Mouse (Mus musculus) heart, embryonic 16.5 days (tissue): Measurements from ENCODE around the gene Fxr2. TPM values are rescaled to one million over a fixed set of nuclear protein-coding genes. Genes with fewer than 3 reads are reported as not detected.
"Not testable (repeated sequence)": the region's sequence is repeated elsewhere in the genome, so short reads cannot be mapped to it uniquely, and the experiment has no call there.

ENCODE experiments used
- ATAC-seq: fragments of 200-750 bp; cut with Nextera tagmentation; replicated peaks from 2 replicates; pipeline ENCODE4 v1.8.0; 2017; ENCODE audit warnings: moderate number of reproducible peaks; ENCODE audit not compliant: insufficient read depth, low FRiP score; ENCODE audit errors: extremely low read depth
- H3K27ac ChIP-seq: fragments of 300-500 bp; sonication (generic); 2 replicates; pipeline ENCODE4 v1.5.1; 2014; ENCODE audit warnings: mild to moderate bottlenecking, low read length, control low read depth, moderate library complexity
- H3K27me3 ChIP-seq: fragments of 300-500 bp; sonication (generic); 2 replicates; pipeline ENCODE4 v1.6.1; 2014; ENCODE audit warnings: low read length, mixed read lengths; ENCODE audit not compliant: control insufficient read depth, insufficient read depth
- H3K36me3 ChIP-seq: fragments of 300-500 bp; sonication (generic); 2 replicates; pipeline ENCODE4 v1.6.1; 2014; ENCODE audit not compliant: control insufficient read depth, insufficient read depth
- H3K4me1 ChIP-seq: fragments of 300-500 bp; sonication (generic); 2 replicates; pipeline ENCODE4 v1.6.1; 2014; ENCODE audit warnings: low read length, mixed read lengths; ENCODE audit not compliant: control insufficient read depth, insufficient read depth
- H3K4me2 ChIP-seq: fragments of 300-500 bp; sonication (generic); 2 replicates; pipeline ENCODE4 v1.6.1; 2014; ENCODE audit warnings: low read depth, mild to moderate bottlenecking, control low read depth, low read length
- H3K4me3 ChIP-seq: fragments of 300-500 bp; sonication (generic); 2 replicates; pipeline ENCODE4 v1.5.1; 2014; ENCODE audit warnings: mild to moderate bottlenecking, control low read depth, low read length
- H3K9ac ChIP-seq: fragments of 300-500 bp; sonication (generic); 2 replicates; pipeline ENCODE4 v1.6.1; 2014; ENCODE audit warnings: low read length, control low read depth
- H3K9me3 ChIP-seq: fragments of 300-500 bp; sonication (generic); replicated peaks from 2 replicates; pipeline ENCODE4 v1.6.1; 2016; ENCODE audit warnings: low read length; ENCODE audit not compliant: control insufficient read depth
- WGBS: fragments of 180-500 bp; shearing (Covaris S2); extraction: QIAGEN DNeasy Blood & Tissue Kit; methylation state at CpG from one replicate; pipeline ENCODE4 v1.1.7; 2014; 5-methylcytosine and 5-hydroxymethylcytosine counted together
- polyA plus RNA-seq: library from polyadenylated mRNA; unstranded; fragments of >200 nt; fragmentation: Nextera tagmentation; extraction: Ambion mirVana; gene quantifications from 2 replicates; pipeline ENCODE4 v1.2.1, GENCODE M21; 2015

Fxr2 gene
- polyA plus RNA-seq, 1 experiment from 2014 or later: 22.1 TPM

DNA sequence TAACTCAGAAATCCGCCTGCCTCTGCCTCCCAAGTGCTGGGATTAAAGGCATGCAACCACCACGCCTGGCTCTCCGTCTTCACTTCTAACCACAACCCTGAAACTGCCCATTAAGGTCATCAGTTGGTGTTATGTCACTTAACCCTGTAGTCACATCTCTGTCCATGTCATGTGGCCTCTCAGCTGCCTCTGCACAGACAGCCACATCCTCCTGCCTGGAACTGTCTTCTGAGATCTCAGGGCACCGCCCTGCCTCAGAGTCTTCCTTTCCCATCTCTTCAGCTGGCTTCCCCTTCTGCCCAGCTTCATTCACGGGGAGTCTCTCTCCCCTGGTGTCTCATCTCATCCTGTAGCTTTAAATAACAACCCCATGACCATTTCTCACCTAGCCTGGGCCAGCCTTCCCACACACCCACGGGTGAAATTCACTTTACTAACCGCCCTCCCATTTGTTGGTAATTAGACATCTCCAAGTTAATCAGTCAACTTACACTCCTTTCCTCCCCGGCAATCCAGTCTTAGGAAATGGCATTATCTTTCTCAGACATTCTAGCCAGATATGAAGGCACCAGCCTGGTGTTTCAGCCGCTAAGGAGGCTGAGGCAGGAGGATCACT, 59.5 kb downstream of the Fxr2 start:
- Histone ChIP-seq H3K36me3 (no peaks in the 10 kb centered on the region), H3K4me2 (no peak overlapping the region), H3K9me3 (no peaks in the 10 kb centered on the region), H3K4me1 (peaks cover 11% of the 10 kb centered on the region), H3K9ac (no peak overlapping the region), H3K4me3 (no peak overlapping the region), H3K27ac (no peak overlapping the region), H3K27me3 (no peaks in the 10 kb centered on the region)
- 65% methylated on average over 9 of the region's 9 CpGs for WGBS
- no peak for ATAC-seq

DNA sequence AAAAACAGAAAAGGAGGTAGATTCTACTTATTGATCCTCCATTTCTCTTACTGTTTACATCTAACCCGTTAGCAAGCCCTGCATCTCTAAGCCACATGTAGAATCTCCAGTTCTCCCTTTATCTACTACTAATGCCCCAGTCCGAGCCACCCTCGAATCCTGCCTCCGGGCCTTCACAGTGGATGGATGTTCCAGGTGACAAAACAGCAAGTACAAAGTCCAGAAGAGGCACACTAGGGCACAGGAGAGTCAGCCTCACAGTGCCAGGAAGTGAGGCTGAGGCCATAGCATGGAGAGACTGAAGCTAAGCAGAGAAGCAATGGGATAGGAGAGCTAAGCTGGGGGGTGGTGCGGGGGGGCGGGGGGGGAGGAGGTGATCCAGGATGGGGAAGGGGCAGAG, 60.1 kb downstream of the Fxr2 start:
- Histone ChIP-seq H3K4me3 (no peak overlapping the region), H3K9ac (no peak overlapping the region), H3K36me3 (no peaks in the 10 kb centered on the region), H3K9me3 (no peaks in the 10 kb centered on the region), H3K27ac (no peak overlapping the region), H3K4me1 (peaks cover 11% of the 10 kb centered on the region), H3K4me2 (no peak overlapping the region), H3K27me3 (no peaks in the 10 kb centered on the region)
- 81% methylated on average over 6 of the region's 6 CpGs for WGBS
- no peak for ATAC-seq

DNA sequence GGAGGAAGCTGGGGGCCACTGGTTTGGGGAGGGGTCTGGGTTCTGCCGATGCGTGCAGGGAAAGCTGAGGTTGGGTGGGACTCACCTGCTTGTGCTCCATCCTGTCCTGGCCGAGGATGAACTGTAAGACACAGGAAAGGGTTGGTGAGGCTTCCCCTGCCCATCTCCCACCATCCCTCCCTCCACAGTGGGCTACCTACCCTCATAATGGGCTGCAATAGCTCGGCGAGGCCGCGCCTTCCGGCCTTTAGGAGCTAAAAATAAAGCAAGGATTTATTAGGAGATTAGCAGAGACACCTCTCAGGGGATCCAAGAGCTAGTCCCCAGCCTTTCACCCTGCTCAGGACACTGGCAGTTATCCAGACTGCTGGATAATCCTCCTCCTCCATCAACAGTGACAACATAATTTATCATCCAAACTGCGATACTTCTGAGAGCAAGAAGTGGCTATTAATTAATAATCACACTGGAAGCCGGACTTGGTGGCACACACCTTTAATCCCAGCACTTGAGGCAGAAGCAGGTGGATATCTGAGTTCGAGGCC, 60.7 kb downstream of the Fxr2 start:
- H3K27ac ChIP-seq: no peak overlapping the region
- WGBS: 46% methylated on average over 11 of the region's 11 CpGs

DNA sequence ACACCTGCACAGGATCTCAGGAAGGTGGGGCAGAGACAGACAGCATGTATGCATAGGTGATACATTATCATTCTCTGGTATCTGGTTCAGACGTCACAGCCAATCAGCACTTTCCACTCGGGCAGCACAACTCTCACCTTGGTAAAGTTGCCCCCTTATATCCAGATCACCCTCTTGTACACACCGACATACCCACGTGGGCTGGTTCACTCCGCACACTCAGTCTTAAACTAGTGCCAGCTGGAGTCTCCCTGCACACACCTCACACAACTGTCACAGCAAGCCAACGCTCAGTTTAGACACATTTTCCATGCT, 62.2 kb downstream of the Fxr2 start:
- no peak for ATAC-seq
- no peaks in the 10 kb centered on the region for H3K27me3 ChIP-seq
- H3K4me1 ChIP-seq: peaks cover 11% of the 10 kb centered on the region
- H3K4me2 ChIP-seq: peak overlapping the region; percentile 93
- peak overlapping the region; percentile 72 for H3K4me3 ChIP-seq
- H3K9me3 ChIP-seq: no peaks in the 10 kb centered on the region
- no peaks in the 10 kb centered on the region for H3K36me3 ChIP-seq
- 28% methylated on average over 6 of the region's 6 CpGs for WGBS
- H3K9ac ChIP-seq: peak overlapping the region; percentile 90
- H3K27ac ChIP-seq: peak overlapping the region; percentile 83

More for the DNA sequence above, 60.7 kb downstream of the Fxr2 start:
- no peak overlapping the region for H3K4me2 ChIP-seq
- no peak overlapping the region for H3K9ac ChIP-seq
- ATAC-seq: no peak
- no peak overlapping the region for H3K4me3 ChIP-seq
- peaks cover 11% of the 10 kb centered on the region for H3K4me1 ChIP-seq
- H3K27me3 ChIP-seq: no peaks in the 10 kb centered on the region
- no peaks in the 10 kb centered on the region for H3K36me3 ChIP-seq
- no peaks in the 10 kb centered on the region for H3K9me3 ChIP-seq

DNA sequence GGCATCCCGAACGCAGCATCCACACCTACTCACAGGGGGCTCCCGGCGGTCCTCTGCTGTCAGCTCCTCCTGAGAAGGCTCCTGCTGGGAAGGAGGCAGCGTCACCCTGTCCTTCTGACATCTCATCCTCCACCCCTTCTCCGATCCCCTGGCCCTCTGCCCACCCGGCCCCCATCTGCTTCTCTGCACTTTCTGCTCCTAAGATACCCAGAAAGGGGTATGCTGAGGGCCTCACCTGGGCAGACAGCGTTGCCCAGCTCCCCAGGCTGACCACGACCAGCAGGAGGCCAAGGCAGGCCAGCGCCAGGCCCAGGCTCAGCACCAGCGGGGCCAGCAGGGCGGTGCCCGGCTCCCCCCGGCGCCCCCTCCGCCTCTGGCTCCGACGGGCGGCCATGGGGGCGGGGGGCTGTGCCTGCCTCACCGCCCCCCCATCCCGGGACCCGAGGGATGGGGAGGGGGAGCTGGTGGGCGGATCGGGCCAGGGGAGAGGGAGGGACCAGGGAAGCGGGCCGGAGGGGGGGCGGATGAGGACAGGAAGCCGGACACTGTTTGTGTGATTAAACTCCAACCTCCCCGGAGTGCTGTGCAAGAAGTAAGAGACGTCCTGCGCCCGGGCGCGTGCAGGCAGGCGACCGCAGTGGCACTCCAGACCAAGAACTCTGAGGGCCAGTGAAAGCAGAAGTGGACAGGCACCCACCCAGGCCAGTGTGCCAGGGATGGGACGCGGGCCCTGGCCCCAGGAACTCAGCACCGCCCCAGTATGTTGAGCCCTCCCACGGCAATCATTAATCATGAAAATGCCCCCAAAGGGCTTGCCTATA, 62.8 kb downstream of the Fxr2 start, which contains the start of the genes Tnfsf12 and Tnfsfm13:
Gene Tnfsf12 (minus strand): TSS at position 489 of the 821 bp plus-strand sequence.
Gene Tnfsfm13 (minus strand): TSS at position 738 of the 821 bp plus-strand sequence.
- Histone ChIP-seq H3K9me3 (no peaks in the 10 kb centered on the region), H3K36me3 (no peaks in the 10 kb centered on the region), H3K4me2 (peak within 1 kb of the TSS; percentile 93), H3K27ac (peak within 1 kb of the TSS; percentile 83), H3K4me3 (peak within 1 kb of the TSS; percentile 72), H3K9ac (peak within 1 kb of the TSS; percentile 90), H3K4me1 (peaks cover 13% of the 10 kb centered on the region), H3K27me3 (no peaks in the 10 kb centered on the region)
- ATAC-seq: peak; percentile 79
- WGBS: 4% methylated on average over 41 of the region's 41 CpGs

DNA sequence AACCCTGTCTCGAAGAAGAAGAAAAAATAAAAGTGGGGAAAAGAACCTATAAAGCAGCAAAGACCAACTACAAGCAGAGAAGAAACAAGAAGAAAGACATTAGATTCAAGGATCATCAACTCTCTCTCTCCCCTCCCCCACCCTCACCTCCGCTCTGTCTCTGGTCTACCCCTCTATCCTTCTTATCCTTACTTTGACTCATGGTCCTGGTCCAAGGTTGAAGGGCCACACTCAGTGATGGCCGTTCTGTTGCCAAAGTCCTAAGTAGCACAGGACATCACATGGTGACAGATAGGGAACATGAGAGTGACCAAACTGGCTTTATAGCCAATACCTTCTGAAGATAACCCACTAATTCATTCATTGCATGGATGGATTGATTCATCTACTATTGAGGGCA, 64.6 kb downstream of the Fxr2 start:
- Histone ChIP-seq H3K4me3 (no peak overlapping the region), H3K9me3 (no peaks in the 10 kb centered on the region), H3K4me1 (peaks cover 13% of the 10 kb centered on the region), H3K9ac (no peak overlapping the region), H3K27me3 (no peaks in the 10 kb centered on the region), H3K4me2 (no peak overlapping the region), H3K36me3 (no peaks in the 10 kb centered on the region), H3K27ac (no peak overlapping the region)
- ATAC-seq: no peak
- WGBS: 88% methylated on average over 3 of the region's 3 CpGs

DNA sequence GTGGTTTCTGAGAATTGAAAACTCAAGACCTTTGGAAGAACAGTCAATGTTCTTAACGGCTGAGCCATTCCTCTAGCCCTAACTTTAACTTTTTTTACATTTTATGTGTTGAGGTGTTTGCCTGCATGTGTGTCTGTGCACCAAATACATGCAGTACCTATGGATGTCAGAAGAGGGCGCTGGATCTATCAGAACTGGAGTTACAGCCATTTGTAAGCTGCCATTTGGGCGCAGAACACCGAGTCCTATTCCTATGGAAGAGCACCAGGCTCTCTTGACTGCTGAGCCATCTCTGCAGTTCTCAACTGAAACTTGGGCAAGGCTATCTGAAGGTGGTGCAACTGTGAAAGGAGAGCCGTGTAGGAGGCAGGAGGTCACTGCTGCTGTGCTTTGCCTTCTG, 65.8 kb downstream of the Fxr2 start:
- Histone ChIP-seq H3K27me3 (no peaks in the 10 kb centered on the region), H3K9me3 (no peaks in the 10 kb centered on the region), H3K4me1 (peaks cover 13% of the 10 kb centered on the region), H3K27ac (no peak overlapping the region), H3K4me3 (no peak overlapping the region), H3K9ac (no peak overlapping the region), H3K4me2 (no peak overlapping the region), H3K36me3 (no peaks in the 10 kb centered on the region)
- WGBS: 65% methylated on average over 5 of the region's 5 CpGs
- no peak for ATAC-seq

DNA sequence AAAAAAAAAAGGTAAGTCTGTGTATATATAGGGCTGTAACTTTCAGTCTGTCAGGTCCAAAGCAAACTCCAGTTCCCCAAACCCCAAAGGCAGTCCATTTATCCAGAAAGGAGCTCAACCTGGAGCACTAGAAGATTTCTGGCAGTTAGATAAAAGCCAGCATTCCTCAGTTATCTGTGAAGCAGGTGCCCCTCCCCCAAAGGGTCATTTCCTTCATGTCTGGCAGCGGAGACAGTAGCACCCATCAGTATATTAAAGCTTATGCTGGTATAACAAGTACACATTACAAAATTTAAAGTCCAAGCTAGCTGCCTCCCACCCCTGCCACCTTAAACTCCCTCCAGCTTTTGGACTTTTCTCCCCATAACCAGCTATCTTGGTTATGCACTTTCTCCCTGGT, 66.8 kb downstream of the Fxr2 start:
- WGBS: 21% methylated on average over 1 of the region's 1 CpGs
- Histone ChIP-seq H3K4me1 (peaks cover 13% of the 10 kb centered on the region), H3K27me3 (no peaks in the 10 kb centered on the region), H3K4me2 (no peak overlapping the region), H3K27ac (no peak overlapping the region), H3K4me3 (no peak overlapping the region), H3K9me3 (no peaks in the 10 kb centered on the region), H3K9ac (no peak overlapping the region), H3K36me3 (no peaks in the 10 kb centered on the region)
- ATAC-seq: no peak

DNA sequence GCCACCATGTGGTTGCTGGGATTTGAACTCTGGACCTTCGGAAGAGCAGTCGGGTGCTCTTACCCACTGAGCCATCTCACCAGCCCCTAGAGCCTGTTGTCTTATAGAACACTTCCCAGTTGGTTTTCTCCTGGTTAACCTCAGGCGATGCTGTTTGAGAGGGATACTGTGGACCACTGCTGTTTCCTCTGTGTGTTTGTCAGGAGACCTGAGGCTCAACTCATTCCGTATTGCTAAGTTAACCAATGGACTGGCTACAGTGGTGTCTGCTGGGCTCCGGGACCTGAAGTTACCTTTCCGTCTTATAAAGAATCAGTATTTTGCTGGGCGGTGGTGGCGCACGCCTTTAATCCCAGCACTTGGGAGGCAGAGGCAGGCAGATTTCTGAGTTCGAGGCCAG, 70.1 kb downstream of the Fxr2 start:
- not testable (repeated sequence) for H3K9ac ChIP-seq, H3K4me1 ChIP-seq, ATAC-seq, H3K9me3 ChIP-seq, H3K27ac ChIP-seq, H3K4me3 ChIP-seq, H3K36me3 ChIP-seq, H3K4me2 ChIP-seq, H3K27me3 ChIP-seq
- WGBS: 90% methylated on average over 10 of the region's 10 CpGs
